Mouse (Mus musculus) liver, embryonic 16.5 days (tissue): ENCODE measurements around the gene L3hypdh. TPM values are rescaled to one million over a fixed set of nuclear protein-coding genes. Genes with fewer than 3 reads are reported as not detected.

Experiments
- ATAC-seq: fragments of 200-750 bp; cut with Nextera tagmentation; 2 replicates; pipeline ENCODE4 v1.8.0; 2017; ENCODE audit warnings: low read depth, mild to moderate bottlenecking, moderate number of reproducible peaks, moderate library complexity
- H3K27ac ChIP-seq: fragments of 300-500 bp; sonication (generic); 2 replicates; pipeline ENCODE4 v1.5.1; 2014; ENCODE audit warnings: mild to moderate bottlenecking, low read length
- H3K27me3 ChIP-seq: fragments of 300-500 bp; sonication (generic); 2 replicates; pipeline ENCODE4 v1.6.1; 2014; ENCODE audit warnings: low read depth, low read length, mixed read lengths; ENCODE audit not compliant: control insufficient read depth, insufficient read depth
- H3K36me3 ChIP-seq: fragments of 300-500 bp; sonication (generic); 2 replicates; pipeline ENCODE4 v1.6.1; 2014; ENCODE audit warnings: mild to moderate bottlenecking; ENCODE audit not compliant: control insufficient read depth, insufficient read depth
- H3K4me1 ChIP-seq: fragments of 300-500 bp; sonication (generic); 2 replicates; pipeline ENCODE4 v1.6.1; 2014; ENCODE audit warnings: low read depth, low read length, mixed read lengths; ENCODE audit not compliant: control insufficient read depth
- H3K4me2 ChIP-seq: fragments of 300-500 bp; sonication (generic); 2 replicates; pipeline ENCODE4 v1.6.1; 2014; ENCODE audit warnings: low read depth, low read length, mixed read lengths
- H3K4me3 ChIP-seq: fragments of 300-500 bp; sonication (generic); 2 replicates; pipeline ENCODE4 v1.5.1; 2014; ENCODE audit warnings: low read depth, mild to moderate bottlenecking, low read length
- H3K9ac ChIP-seq: fragments of 300-500 bp; sonication (generic); 2 replicates; pipeline ENCODE4 v1.6.1; 2014; ENCODE audit warnings: low read depth, low read length
- H3K9me3 ChIP-seq: fragments of 300-500 bp; sonication (generic); replicated peaks from 2 replicates; pipeline ENCODE4 v1.6.1; 2016; ENCODE audit warnings: low read length; ENCODE audit not compliant: control insufficient read depth
- WGBS: fragments of 180-500 bp; shearing (Covaris S2); extraction: QIAGEN DNeasy Blood & Tissue Kit; methylation state at CpG from one replicate; pipeline ENCODE4 v1.1.7; 2014; ENCODE audit not compliant: insufficient replicate concordance; 5-methylcytosine and 5-hydroxymethylcytosine counted together
- microRNA-seq: library from miRNA; unstranded; fragments of <30 nt; microRNA quantifications from one replicate; pipeline ENCODE4, GENCODE M21; 2016
- polyA plus RNA-seq: library from polyadenylated mRNA; unstranded; fragments of >200 nt; fragmentation: Nextera tagmentation; extraction: Ambion mirVana; gene quantifications from 2 replicates; pipeline ENCODE4 v1.2.1, GENCODE M21; 2015

Gene L3hypdh
- polyA plus RNA-seq, 1 experiment from 2014 or later = 10.2 TPM

DNA sequence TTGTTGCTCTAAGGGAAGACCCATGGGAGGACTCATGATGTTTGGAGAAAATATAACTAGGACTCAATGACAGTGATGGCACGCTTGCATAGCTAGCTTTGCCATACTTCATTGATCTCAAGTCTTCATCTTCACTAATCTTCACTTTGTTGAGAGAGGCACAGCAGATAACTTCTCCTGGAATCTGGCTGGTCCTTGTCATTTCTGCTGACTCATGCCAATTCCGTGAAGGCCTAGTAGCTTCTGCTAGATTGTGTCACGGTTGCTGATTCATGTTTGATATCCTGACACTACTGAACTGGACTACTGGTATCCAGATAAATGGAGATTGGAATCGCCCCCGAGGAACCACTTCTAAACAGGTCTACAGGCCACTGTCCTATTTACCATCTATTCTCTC lies 61.7 kb downstream of the L3hypdh start:
- H3K4me3 ChIP-seq = no peak overlapping the region
- no peaks in the 10 kb centered on the region for H3K9me3 ChIP-seq
- H3K4me2 ChIP-seq = no peak overlapping the region
- WGBS = 73% methylated on average over 5 of the region's 5 CpGs
- ATAC-seq = no peak
- no peaks in the 10 kb centered on the region for H3K4me1 ChIP-seq
- no peak overlapping the region for H3K27ac ChIP-seq
- no peaks in the 10 kb centered on the region for H3K27me3 ChIP-seq
- no peaks in the 10 kb centered on the region for H3K36me3 ChIP-seq
- H3K9ac ChIP-seq = no peak overlapping the region

Small RNA genes within 50 kb of the gene (microRNA-seq; reads per million reads assigned to microRNA genes)
- gene Gm24466 = not detected

Other genes with a start within 250 kb of the L3hypdh start
- 0.09 and 0.14 TPM in 2 replicates for gene Gpr135, start 14.3 kb downstream of the L3hypdh start, polyA plus RNA-seq
- gene Jkamp, start 150 bp upstream of the L3hypdh start, polyA plus RNA-seq = 15.9 and 17.4 TPM in 2 replicates
- not detected in 2 replicates for gene Ccdc175, start 99.6 kb upstream of the L3hypdh start, polyA plus RNA-seq